Mouse (Mus musculus): ENCODE data around the gene A530016L24Rik. TPM values are rescaled to one million over a fixed set of nuclear protein-coding genes. Genes with fewer than 3 reads are reported as not detected.

The A530016L24Rik gene
- polyA plus RNA-seq, 1 experiment from 2014 or later = not detected

- no peaks in the 10 kb centered on the region for H3K27me3 ChIP-seq (ENCODE audit: control insufficient read depth, insufficient read depth, low read length)
- no peak overlapping the region for H3K9ac ChIP-seq (ENCODE audit: low read length)
- H3K27ac ChIP-seq (ENCODE audit: low read depth, low read length) = no peak overlapping the region
- DNase-seq (ENCODE audit: low spot score) = no peak
- H3K4me1 ChIP-seq (ENCODE audit: control insufficient read depth, insufficient read depth, low read length) = peaks cover 18% of the 10 kb centered on the region
- no peak overlapping the region for H3K4me2 ChIP-seq (ENCODE audit: low read depth)
- H3K36me3 ChIP-seq (ENCODE audit: control insufficient read depth, insufficient read depth, low read length) = no peaks in the 10 kb centered on the region
- H3K9me3 ChIP-seq (ENCODE audit: control insufficient read depth, low read length) = no peaks in the 10 kb centered on the region
- no peak for ATAC-seq (ENCODE audit: insufficient read depth, low FRiP score, low TSS enrichment)
- no peak overlapping the region for H3K4me3 ChIP-seq (ENCODE audit: low read depth, low read length)
- 100% methylated on average over 1 of the region's 1 CpGs for WGBS
Observed at GRCm38 (mm10) chr12:112549287-112549686, 60.0 kb downstream of the A530016L24Rik start.

Other genes with a start within 250 kb of the A530016L24Rik start
- gene Tmem179, start 27.3 kb downstream of the A530016L24Rik start, polyA plus RNA-seq (2014; fragmentation: Nextera tagmentation; extraction: Ambion mirVana) = 5.8 and 8.4 TPM in 2 replicates
- 1.9 and 2.2 TPM in 2 replicates for gene Inf2, start 99.3 kb downstream of the A530016L24Rik start, polyA plus RNA-seq (2014; fragmentation: Nextera tagmentation; extraction: Ambion mirVana)
- 4.6 and 4.7 TPM in 2 replicates for gene Adssl1, start 130.6 kb downstream of the A530016L24Rik start, polyA plus RNA-seq (2014; fragmentation: Nextera tagmentation; extraction: Ambion mirVana)
- 217 and 219 TPM in 2 replicates for gene Siva1, start 155.2 kb downstream of the A530016L24Rik start, polyA plus RNA-seq (2014; fragmentation: Nextera tagmentation; extraction: Ambion mirVana)
- 124 and 126 TPM in 2 replicates for gene Akt1, start 185.4 kb downstream of the A530016L24Rik start, polyA plus RNA-seq (2014; fragmentation: Nextera tagmentation; extraction: Ambion mirVana)
- 4.4 and 6.7 TPM in 2 replicates for gene Zbtb42, start 189.4 kb downstream of the A530016L24Rik start, polyA plus RNA-seq (2014; fragmentation: Nextera tagmentation; extraction: Ambion mirVana)
- gene Cep170b, start 231.0 kb downstream of the A530016L24Rik start, polyA plus RNA-seq (2014; fragmentation: Nextera tagmentation; extraction: Ambion mirVana) = 10.2 and 10.7 TPM in 2 replicates